Mouse (Mus musculus) frontal cortex, postnatal 36 days (tissue): ENCODE results near the gene Cabin1.

Experiments
- DNase-seq, 2 experiments: peaks; one replicate each; pipeline ENCODE4 v3.0.0; 2022; ENCODE audit warnings: low spot score in 2 of 2

The Cabin1 gene

DNA sequence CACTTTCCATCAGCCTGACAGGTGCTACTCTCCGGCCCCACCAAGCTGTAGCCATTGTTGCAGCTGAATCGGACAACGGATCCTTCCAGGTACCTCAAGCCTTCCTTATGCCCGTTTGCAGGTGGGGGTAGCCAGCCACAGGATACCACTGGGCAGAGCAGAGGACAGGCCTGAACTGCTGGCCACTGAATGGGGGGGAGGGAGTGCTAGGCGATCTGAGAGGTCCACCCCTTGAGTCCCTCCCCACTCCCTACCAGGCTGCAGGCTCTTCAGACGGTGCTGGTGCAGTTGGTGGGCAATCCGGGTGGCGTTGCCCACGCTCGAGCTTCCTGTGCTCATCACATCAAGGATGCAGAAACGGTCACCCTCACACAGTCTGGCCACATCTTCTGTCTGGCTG lies 126.4 kb downstream of the Cabin1 start:
- DNase-seq: no peak

- no peak for DNase-seq
These were observed 127.9 kb downstream of the Cabin1 start for GRCm38 (mm10) chr10:75636084-75636786.

DNA sequence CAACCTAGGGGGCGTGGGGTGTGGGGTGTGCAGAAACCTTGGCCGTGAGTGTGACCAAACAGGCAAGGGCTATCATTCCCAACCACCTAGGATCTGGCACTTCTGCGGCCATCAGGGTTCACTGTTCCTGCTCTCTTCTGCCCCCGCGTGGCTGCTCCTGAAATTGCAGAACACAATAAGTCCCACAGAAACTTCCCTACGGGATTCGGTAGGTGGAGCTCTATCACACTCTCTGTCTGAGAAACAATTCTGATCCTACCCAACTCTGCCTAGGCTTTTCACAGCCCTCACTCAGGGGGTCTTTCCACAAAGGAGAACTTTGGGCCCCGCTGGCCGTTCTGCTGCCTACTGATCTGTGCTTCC lies 128.5 kb downstream of the Cabin1 start:
- DNase-seq: peak; percentile 89

DNA sequence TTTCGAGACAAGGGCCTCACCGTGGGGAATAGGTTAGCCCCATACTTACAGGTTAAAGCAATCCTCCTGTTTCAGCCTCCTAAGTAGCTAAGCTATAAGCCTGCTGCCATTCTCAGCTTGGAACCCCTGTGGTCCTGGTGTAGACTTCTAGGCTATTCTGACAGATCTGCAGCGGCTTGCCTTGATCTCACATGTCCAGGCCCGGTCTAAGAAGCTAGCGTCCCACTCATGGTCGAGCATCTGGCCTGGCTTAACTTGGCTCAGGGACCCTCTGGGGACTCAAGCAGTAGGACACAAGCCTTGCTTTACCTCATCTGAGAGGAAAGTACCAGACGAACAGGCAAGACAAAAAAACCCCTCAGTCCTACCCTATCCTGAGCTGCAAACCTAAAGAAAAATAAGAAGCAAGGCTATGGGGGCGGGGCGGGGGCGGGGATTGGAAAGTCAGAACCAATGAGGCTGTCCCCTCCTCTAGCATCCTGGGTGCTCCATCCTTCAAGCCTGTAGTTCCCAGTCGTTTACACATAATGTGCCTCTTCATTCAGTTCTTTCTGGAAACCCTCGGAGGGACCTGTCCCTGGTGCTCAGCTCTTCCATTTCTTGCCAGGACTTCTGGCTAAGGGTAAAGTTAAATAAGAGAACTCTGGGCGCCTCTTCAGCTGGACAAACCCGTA lies 129.0 kb downstream of the Cabin1 start:
- DNase-seq: no peak

DNA sequence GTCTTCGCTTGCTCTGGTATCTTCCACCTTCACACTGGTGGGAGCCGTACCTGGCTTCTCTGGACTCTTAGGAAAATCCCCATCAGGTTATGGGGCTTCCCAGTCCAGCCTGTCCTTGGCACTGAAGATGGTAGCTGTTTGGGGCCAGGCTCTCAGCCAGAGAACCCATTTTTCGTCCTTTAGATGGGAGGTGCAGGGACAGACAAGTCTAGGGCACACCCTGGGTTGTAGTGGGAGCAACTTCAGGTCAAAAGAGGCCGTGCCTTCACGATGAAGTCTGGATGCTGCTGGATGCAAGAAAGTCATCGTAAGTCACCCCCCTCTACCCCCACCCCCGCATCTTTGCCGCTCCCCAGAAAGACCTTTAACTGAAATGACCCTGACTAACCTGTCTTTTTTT lies 129.5 kb downstream of the Cabin1 start:
- no peak for DNase-seq

DNA sequence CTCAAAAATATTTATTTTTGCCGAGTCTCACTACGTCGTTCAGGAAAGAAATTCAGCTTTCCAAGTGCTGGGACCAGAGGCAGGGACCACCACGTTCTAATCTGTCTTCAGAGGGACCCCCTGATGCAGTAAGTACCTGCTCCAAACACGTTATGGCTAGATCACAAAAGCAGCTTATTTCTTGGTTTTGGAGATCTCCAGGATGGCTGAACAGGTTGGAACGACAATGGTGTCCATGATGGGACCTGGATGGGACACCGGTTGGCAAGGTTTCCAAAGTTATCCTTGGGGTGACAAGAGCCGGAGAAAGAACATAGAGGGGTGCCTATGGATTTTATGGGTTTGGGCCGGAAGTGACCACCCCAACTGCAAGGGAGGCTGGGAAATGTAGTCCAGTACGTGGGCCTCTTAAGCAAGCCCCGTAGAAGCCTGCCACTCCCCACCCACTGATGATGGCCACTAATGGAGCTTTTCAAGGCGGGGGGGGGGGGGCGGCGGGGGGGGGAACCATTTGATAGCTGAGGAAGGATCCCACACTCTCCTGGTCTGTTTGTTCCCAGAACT lies 130.5 kb downstream of the Cabin1 start:
- DNase-seq: no peak

DNA sequence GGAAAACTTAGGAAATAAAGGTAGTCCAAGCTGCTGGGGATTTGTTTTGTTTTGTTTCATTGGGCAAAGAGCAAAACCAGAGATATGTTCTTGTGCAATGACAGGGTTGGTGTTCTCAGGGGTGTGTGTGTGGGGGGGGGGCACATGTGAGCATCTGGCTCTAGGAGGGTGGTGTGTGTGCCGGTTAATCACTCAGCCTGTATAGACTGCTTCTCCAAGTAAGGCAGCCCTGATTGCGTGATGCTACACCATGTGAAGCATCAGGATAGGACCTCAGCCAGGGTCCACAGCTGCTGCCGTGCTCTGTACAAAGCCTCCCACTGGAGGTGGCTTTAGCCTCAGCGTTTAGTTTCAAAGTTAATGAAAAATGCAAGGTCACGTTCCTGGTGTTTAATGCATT lies 131.1 kb downstream of the Cabin1 start:
- DNase-seq: no peak

- DNase-seq: no peak
These were observed 131.5 kb downstream of the Cabin1 start for GRCm38 (mm10) chr10:75632633-75633032.

- no peak for DNase-seq
These were observed 136.7 kb downstream of the Cabin1 start for GRCm38 (mm10) chr10:75627490-75627889.

DNA sequence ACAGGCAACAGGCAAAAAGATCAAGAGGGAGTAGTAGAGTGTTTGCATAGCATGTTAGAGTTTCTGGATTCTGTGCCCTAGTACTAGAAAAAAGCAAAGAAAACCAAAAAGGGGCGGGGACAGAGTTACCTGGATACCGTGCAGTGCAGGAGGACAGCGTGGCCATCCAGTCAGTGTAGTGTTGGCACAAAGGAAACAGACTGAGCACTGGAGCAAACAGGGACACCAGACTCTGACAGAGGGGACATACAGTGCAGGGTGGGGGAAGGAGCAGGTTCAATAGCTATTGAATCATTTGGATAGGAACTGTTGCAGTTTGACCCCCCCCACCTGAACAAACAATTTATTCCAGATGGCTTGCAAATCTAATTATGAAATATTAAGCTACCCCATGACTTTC lies 137.2 kb downstream of the Cabin1 start:
- no peak for DNase-seq

GRCm38 (mm10) chr10:75625920-75626319 lies 138.2 kb downstream of the Cabin1 start:
- DNase-seq: no peak

- DNase-seq: no peak
These were observed 143.3 kb downstream of the Cabin1 start for GRCm38 (mm10) chr10:75620818-75621217.

DNA sequence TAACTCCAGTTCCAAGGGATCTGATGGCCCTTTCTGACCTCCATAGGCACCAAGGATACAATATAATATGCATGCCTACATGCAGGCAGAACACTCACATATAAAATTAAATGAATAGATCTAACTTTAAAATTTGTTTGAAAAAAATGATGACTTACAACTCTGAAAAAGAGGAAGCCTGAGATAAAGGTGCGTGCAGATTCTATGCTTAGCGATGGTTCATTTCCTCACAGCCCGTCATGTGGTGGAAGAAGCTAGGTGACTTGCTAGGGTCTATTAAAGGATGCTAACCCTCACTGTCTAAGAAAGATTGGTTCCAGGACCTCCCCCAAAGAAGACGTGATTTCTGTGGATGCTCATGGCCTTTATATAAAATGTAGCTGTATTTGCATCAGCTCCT lies 148.1 kb downstream of the Cabin1 start:
- DNase-seq: no peak

DNA sequence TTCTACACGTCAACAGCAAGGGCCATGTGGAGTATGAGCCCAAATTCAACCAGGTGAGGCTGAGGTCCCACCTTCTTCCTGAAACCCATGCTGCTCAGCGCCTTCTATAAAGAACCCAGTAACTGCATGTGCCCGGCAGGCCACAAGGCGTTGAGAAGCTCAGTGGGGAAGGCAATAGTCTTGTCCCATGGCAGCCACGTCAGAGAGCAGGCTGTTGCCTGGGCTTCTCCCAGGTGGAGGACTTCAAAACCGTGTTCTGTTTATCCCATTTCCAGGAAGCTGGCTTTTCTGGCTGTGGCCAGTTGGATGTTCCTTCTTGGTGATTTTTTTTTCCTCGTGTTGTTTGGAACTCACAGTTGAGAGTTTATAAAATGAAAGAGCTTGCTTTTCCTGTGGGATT lies 153.7 kb downstream of the Cabin1 start:
- no peak for DNase-seq

- no peak for DNase-seq
These were observed 155.2 kb downstream of the Cabin1 start for GRCm38 (mm10) chr10:75608975-75609374.

DNA sequence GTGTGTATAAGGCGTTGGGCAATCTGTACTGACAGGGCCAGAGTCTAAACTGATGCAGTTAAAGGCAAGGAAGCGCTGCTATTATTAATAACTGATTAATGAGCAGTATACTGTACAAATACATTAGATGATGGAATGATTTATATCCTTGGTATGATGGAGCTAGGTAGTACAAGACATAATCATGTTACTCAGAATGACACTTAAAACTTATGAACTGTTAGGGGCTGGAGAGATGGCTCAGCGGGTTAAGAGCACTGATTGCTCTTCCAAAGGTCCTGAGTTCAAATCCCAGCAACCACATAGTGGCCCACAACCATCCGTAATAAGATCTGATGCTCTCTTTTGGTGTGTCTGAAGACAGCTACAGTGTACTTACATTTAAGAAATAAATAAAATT lies 156.9 kb downstream of the Cabin1 start:
- no peak for DNase-seq

DNA sequence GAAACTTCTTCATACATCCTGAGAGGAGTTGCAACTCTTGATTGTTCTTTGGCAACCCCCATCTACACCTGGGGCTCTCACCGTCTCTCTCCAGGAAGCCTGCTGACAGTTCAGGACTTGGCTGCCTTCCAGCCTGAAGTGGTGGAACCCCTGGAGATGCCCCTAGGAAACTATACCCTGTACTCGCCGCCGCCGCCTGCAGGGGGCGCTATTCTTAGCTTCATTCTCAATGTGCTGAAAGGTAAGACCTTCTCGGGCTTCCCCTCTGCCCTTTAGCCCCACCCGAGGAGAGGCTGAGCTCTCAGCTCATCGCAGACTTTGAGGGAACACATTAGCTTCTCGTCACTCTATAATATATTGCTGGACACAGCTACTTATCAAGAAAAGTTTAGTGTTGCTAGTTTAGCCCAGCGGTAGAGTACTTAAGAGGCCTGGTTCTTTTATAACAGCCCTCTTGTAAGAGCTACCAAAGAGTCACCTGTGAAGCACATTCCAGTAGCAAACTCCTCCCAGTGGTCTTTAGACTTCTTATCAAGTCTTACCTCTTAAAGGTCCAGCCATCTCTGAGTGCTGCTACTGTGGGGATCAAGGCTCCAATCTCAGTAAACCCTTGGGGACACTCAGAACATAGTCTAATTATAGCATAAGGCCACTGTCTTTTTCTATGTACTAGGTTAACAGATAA lies 158.8 kb downstream of the Cabin1 start:
- DNase-seq: no peak

GRCm38 (mm10) chr10:75600189-75600730 lies 163.9 kb downstream of the Cabin1 start:
- DNase-seq: no peak
